In genomic region chr10:81358209-81358608, GRCm38 (mm10) we compare ENCODE assay signal across 8 mouse cellular contexts. TPM values are rescaled to one million over a fixed set of nuclear protein-coding genes. Genes with fewer than 3 reads are reported as not detected.
A peak's percentile ranks its signal among the peaks of the same experiment; 100 is the strongest.
DNase-seq lines count a peak whose midpoint lies in the region; ATAC-seq and TF ChIP-seq lines count a peak whose summit lies in the region.

No protein-coding gene starts in this region.

- no peak overlapping the region; the same call in 1 of the 2 replicates for H3K27ac ChIP-seq in kidney, postnatal 0 days
- H3K27ac ChIP-seq in embryonic facial prominence, embryonic 10.5 days (replicated peaks), result 0 out of 2 replicates have a peak overlapping the region, but pooled peaks have one; percentile 85
- peak overlapping the region; percentile 83 for H3K27ac ChIP-seq in intestine, embryonic 16.5 days (ENCODE audit: low read length)
- no peak overlapping the region for H3K27ac ChIP-seq in neural tube, embryonic 12.5 days

- no peaks in the 10 kb centered on the region for H3K27me3 ChIP-seq in kidney, postnatal 0 days (ENCODE audit: insufficient read depth, low read length)
- peaks cover 59% of the 10 kb centered on the region for H3K27me3 ChIP-seq in embryonic facial prominence, embryonic 10.5 days (replicated peaks; ENCODE audit: low read depth, poor library complexity, severe bottlenecking)
- peaks cover 4% of the 10 kb centered on the region; the same call in 1 of the 2 replicates for H3K27me3 ChIP-seq in intestine, embryonic 16.5 days (replicated peaks; ENCODE audit: control insufficient read depth, insufficient read depth, low read length)
- peaks cover 10% of the 10 kb centered on the region for H3K27me3 ChIP-seq in neural tube, embryonic 12.5 days (replicated peaks)

- H3K9me3 ChIP-seq in kidney, postnatal 0 days (replicated peaks; ENCODE audit: low read length), result no peaks in the 10 kb centered on the region
- H3K9me3 ChIP-seq in embryonic facial prominence, embryonic 10.5 days, result no peaks in the 10 kb centered on the region
- H3K9me3 ChIP-seq in intestine, embryonic 16.5 days (ENCODE audit: control insufficient read depth, low read length), result no peaks in the 10 kb centered on the region
- no peaks in the 10 kb centered on the region for H3K9me3 ChIP-seq in neural tube, embryonic 12.5 days

- DNase-seq in kidney, postnatal 0 days (ENCODE audit: low spot score), result no peak
- no peak for DNase-seq in kidney, adult 11 months
- DNase-seq in embryonic facial prominence, embryonic 10.5 days (ENCODE audit: low spot score), result no peak
- DNase-seq in layer of hippocampus, postnatal 14 days (ENCODE audit: low spot score in 2 of 2), result no peak
- no peak for DNase-seq in frontal cortex, adult 2 months (ENCODE audit: extremely low spot score in 1 of 2, low spot score in 1 of 2)
- no peak for DNase-seq in cerebellum, postnatal 14 days

- peak overlapping the region; percentile 99 for H3K4me2 ChIP-seq in kidney, postnatal 0 days (ENCODE audit: low read length)
- peak overlapping the region; percentile 96 for H3K4me2 ChIP-seq in intestine, embryonic 16.5 days (ENCODE audit: low read depth, low read length)
- peak overlapping the region; percentile 99 for H3K4me2 ChIP-seq in neural tube, embryonic 12.5 days (replicated peaks)

- ATAC-seq in kidney, postnatal 0 days (replicated peaks; ENCODE audit: low FRiP score, low read depth), result no peak
- ATAC-seq in intestine, embryonic 16.5 days, result no peak
- ATAC-seq in neural tube, embryonic 12.5 days (ENCODE audit: low FRiP score, low read depth), result no peak

- 39% methylated on average over 4 of the region's 4 CpGs for WGBS in kidney, postnatal 0 days
- 25% methylated on average over 4 of the region's 4 CpGs for WGBS in embryonic facial prominence, embryonic 10.5 days
- WGBS in intestine, embryonic 16.5 days, result 38% methylated on average over 4 of the region's 4 CpGs
- WGBS in neural tube, embryonic 12.5 days, result 33% methylated on average over 4 of the region's 4 CpGs

- peak overlapping the region; percentile 64 for H3K4me3 ChIP-seq in kidney, postnatal 0 days (replicated peaks; ENCODE audit: low read depth, low read length)
- peak overlapping the region; percentile 85 for H3K4me3 ChIP-seq in embryonic facial prominence, embryonic 10.5 days
- H3K4me3 ChIP-seq in intestine, embryonic 16.5 days (ENCODE audit: low read length), result peak overlapping the region; percentile 83
- peak overlapping the region; percentile 71 for H3K4me3 ChIP-seq in neural tube, embryonic 12.5 days

- peaks cover 16% of the 10 kb centered on the region; the same call in 1 of the 2 replicates for H3K4me1 ChIP-seq in kidney, postnatal 0 days (replicated peaks; ENCODE audit: insufficient read depth, low read length)
- peaks cover 80% of the 10 kb centered on the region for H3K4me1 ChIP-seq in embryonic facial prominence, embryonic 10.5 days
- peaks cover 56% of the 10 kb centered on the region for H3K4me1 ChIP-seq in intestine, embryonic 16.5 days (ENCODE audit: control insufficient read depth, insufficient read depth, low read length)
- peaks cover 24% of the 10 kb centered on the region for H3K4me1 ChIP-seq in neural tube, embryonic 12.5 days

- H3K36me3 ChIP-seq in kidney, postnatal 0 days (ENCODE audit: insufficient read depth, low read length), result no peaks in the 10 kb centered on the region
- H3K36me3 ChIP-seq in embryonic facial prominence, embryonic 10.5 days (replicated peaks), result peaks cover 29% of the 10 kb centered on the region
- peaks cover 13% of the 10 kb centered on the region for H3K36me3 ChIP-seq in intestine, embryonic 16.5 days (ENCODE audit: control insufficient read depth, insufficient read depth, low read length)
- H3K36me3 ChIP-seq in neural tube, embryonic 12.5 days, result no peaks in the 10 kb centered on the region

- H3K9ac ChIP-seq in kidney, postnatal 0 days (ENCODE audit: low read depth, low read length), result peak overlapping the region; percentile 78
- peak overlapping the region; percentile 94 for H3K9ac ChIP-seq in intestine, embryonic 16.5 days (ENCODE audit: low read depth, low read length)
- peak overlapping the region; percentile 83 for H3K9ac ChIP-seq in neural tube, embryonic 12.5 days

- no peak for TF ChIP-seq CTCF in kidney, postnatal 0 days (IDR thresholded peaks at IDR 0.05; ENCODE audit: low read depth)

RNA-seq across cellular contexts. Expression of gene Mfsd12, which starts 0.9 kb away (rescaled TPM):
- polyA plus RNA-seq in kidney, postnatal 0 days (2015; fragmentation: Nextera tagmentation; extraction: Ambion mirVana), result 11.3 and 11.6 TPM in 2 replicates
- polyA plus RNA-seq in embryonic facial prominence, embryonic 10.5 days (2016; fragmentation: Nextera tagmentation; extraction: Ambion mirVana), result 7.8 and 8.3 TPM in 2 replicates
- polyA plus RNA-seq in intestine, embryonic 16.5 days (2015; fragmentation: Nextera tagmentation; extraction: Ambion mirVana), result 21.6 and 32.4 TPM in 2 replicates
- 16.0 and 16.8 TPM in 2 replicates for polyA plus RNA-seq in neural tube, embryonic 12.5 days (2016; fragmentation: Nextera tagmentation; extraction: Ambion mirVana)
- total RNA-seq in layer of hippocampus, postnatal 14 days (2021), result 10 to 100 TPM; 40.8 to 45.8 TPM
- 27.5 and 29.5 TPM in 2 replicates for polyA plus RNA-seq in frontal cortex, adult 2 months (2012; rRNA removed)

RNA-seq across cellular contexts. Expression of gene 4930404N11Rik, which starts 7.4 kb away (rescaled TPM):
- 0.45 and 0.59 TPM in 2 replicates for polyA plus RNA-seq in kidney, postnatal 0 days (2015; fragmentation: Nextera tagmentation; extraction: Ambion mirVana)
- 0.47 and 0.76 TPM in 2 replicates for polyA plus RNA-seq in embryonic facial prominence, embryonic 10.5 days (2016; fragmentation: Nextera tagmentation; extraction: Ambion mirVana)
- 1.4 and 2.7 TPM in 2 replicates for polyA plus RNA-seq in intestine, embryonic 16.5 days (2015; fragmentation: Nextera tagmentation; extraction: Ambion mirVana)
- 0.80 and 1.1 TPM in 2 replicates for polyA plus RNA-seq in neural tube, embryonic 12.5 days (2016; fragmentation: Nextera tagmentation; extraction: Ambion mirVana)
- total RNA-seq in layer of hippocampus, postnatal 14 days (2021), result 1 to 10 TPM in 1 of 2 experiments, under 1 TPM in 1; 0.92 to 1.0 TPM
- 0.67 and 0.68 TPM in 2 replicates for polyA plus RNA-seq in frontal cortex, adult 2 months (2012; rRNA removed)

RNA-seq across cellular contexts. Expression of gene Hmg20b, which starts 7.9 kb away (rescaled TPM):
- polyA plus RNA-seq in kidney, postnatal 0 days (2015; fragmentation: Nextera tagmentation; extraction: Ambion mirVana), result 92.4 and 99.0 TPM in 2 replicates
- polyA plus RNA-seq in embryonic facial prominence, embryonic 10.5 days (2016; fragmentation: Nextera tagmentation; extraction: Ambion mirVana), result 114 and 122 TPM in 2 replicates
- polyA plus RNA-seq in intestine, embryonic 16.5 days (2015; fragmentation: Nextera tagmentation; extraction: Ambion mirVana), result 69.0 and 71.4 TPM in 2 replicates
- polyA plus RNA-seq in neural tube, embryonic 12.5 days (2016; fragmentation: Nextera tagmentation; extraction: Ambion mirVana), result 95.6 TPM in 2 replicates
- total RNA-seq in layer of hippocampus, postnatal 14 days (2021), result 10 to 100 TPM; 24.0 to 40.0 TPM
- polyA plus RNA-seq in frontal cortex, adult 2 months (2012; rRNA removed), result 36.3 and 40.8 TPM in 2 replicates

RNA-seq across cellular contexts. Expression of gene Gipc3, which starts 15.1 kb away (rescaled TPM):
- 0.07 and 0.13 TPM in 2 replicates for polyA plus RNA-seq in kidney, postnatal 0 days (2015; fragmentation: Nextera tagmentation; extraction: Ambion mirVana)
- polyA plus RNA-seq in embryonic facial prominence, embryonic 10.5 days (2016; fragmentation: Nextera tagmentation; extraction: Ambion mirVana), result not detected in 2 replicates
- 0.06 and 0.12 TPM in 2 replicates for polyA plus RNA-seq in intestine, embryonic 16.5 days (2015; fragmentation: Nextera tagmentation; extraction: Ambion mirVana)
- polyA plus RNA-seq in neural tube, embryonic 12.5 days (2016; fragmentation: Nextera tagmentation; extraction: Ambion mirVana), result not detected in 2 replicates
- 1 to 10 TPM; 1.4 to 1.5 TPM for total RNA-seq in layer of hippocampus, postnatal 14 days (2021)
- 0.96 and 1.1 TPM in 2 replicates for polyA plus RNA-seq in frontal cortex, adult 2 months (2012; rRNA removed)

RNA-seq across cellular contexts. Expression of gene Fzr1, which starts 20.1 kb away (rescaled TPM):
- 67.5 and 70.6 TPM in 2 replicates for polyA plus RNA-seq in kidney, postnatal 0 days (2015; fragmentation: Nextera tagmentation; extraction: Ambion mirVana)
- polyA plus RNA-seq in embryonic facial prominence, embryonic 10.5 days (2016; fragmentation: Nextera tagmentation; extraction: Ambion mirVana), result 134 and 142 TPM in 2 replicates
- 73.2 and 78.7 TPM in 2 replicates for polyA plus RNA-seq in intestine, embryonic 16.5 days (2015; fragmentation: Nextera tagmentation; extraction: Ambion mirVana)
- polyA plus RNA-seq in neural tube, embryonic 12.5 days (2016; fragmentation: Nextera tagmentation; extraction: Ambion mirVana), result 136 and 138 TPM in 2 replicates
- total RNA-seq in layer of hippocampus, postnatal 14 days (2021), result 10 to 100 TPM; 68.6 to 73.2 TPM
- polyA plus RNA-seq in frontal cortex, adult 2 months (2012; rRNA removed), result 66.9 and 71.6 TPM in 2 replicates

Comparison
In these comparisons a context has a peak if more than half of its experiments do, and no peak if none do; other contexts are left out.
1. H3K27ac ChIP-seq: peak in embryonic facial prominence, embryonic 10.5 days (single experiment) and intestine, embryonic 16.5 days (single experiment); none in kidney, postnatal 0 days (single experiment) and neural tube, embryonic 12.5 days (single experiment).
2. Peak in every context shown above with its lines, with median percentiles within 50 percentile points of each other: H3K4me2 ChIP-seq, H3K4me3 ChIP-seq and H3K9ac ChIP-seq.